Mouse (Mus musculus) heart, embryonic 13.5 days (tissue): ENCODE data around the gene Sstr2. TPM values are rescaled to one million over a fixed set of nuclear protein-coding genes. Genes with fewer than 3 reads are reported as not detected.

ENCODE experiments used
- ATAC-seq: fragments of 200-750 bp; cut with Nextera tagmentation; 2 replicates; pipeline ENCODE4 v1.8.0; 2017; ENCODE audit warnings: moderate TSS enrichment; ENCODE audit not compliant: insufficient number of reproducible peaks, low FRiP score, low TSS enrichment; ENCODE audit errors: extremely low read depth
- H3K27ac ChIP-seq: fragments of 300-500 bp; sonication (generic); replicated peaks from 2 replicates; pipeline ENCODE4 v1.5.1; 2015; ENCODE audit warnings: moderate library complexity, mild to moderate bottlenecking, inconsistent platforms
- H3K27me3 ChIP-seq: fragments of 300-500 bp; sonication (generic); replicated peaks from 2 replicates; pipeline ENCODE4 v1.6.1; 2015; ENCODE audit warnings: mild to moderate bottlenecking, inconsistent platforms
- H3K36me3 ChIP-seq: fragments of 300-500 bp; sonication (generic); 2 replicates; pipeline ENCODE4 v1.6.1; 2015; ENCODE audit warnings: mild to moderate bottlenecking, inconsistent platforms
- H3K4me1 ChIP-seq: fragments of 300-500 bp; sonication (generic); 2 replicates; pipeline ENCODE4 v1.6.1; 2015; ENCODE audit warnings: inconsistent platforms
- H3K4me2 ChIP-seq: fragments of 300-500 bp; sonication (generic); 2 replicates; pipeline ENCODE4 v1.6.1; 2015; ENCODE audit warnings: inconsistent platforms, mild to moderate bottlenecking, moderate library complexity
- H3K4me3 ChIP-seq: fragments of 300-500 bp; sonication (generic); 2 replicates; pipeline ENCODE4 v1.5.1; 2015; ENCODE audit warnings: moderate library complexity, mild to moderate bottlenecking, inconsistent platforms
- H3K9ac ChIP-seq: fragments of 300-500 bp; sonication (generic); 2 replicates; pipeline ENCODE4 v1.6.1; 2015; ENCODE audit warnings: inconsistent platforms, mild to moderate bottlenecking, moderate library complexity
- H3K9me3 ChIP-seq: fragments of 300-500 bp; sonication (generic); 2 replicates; pipeline ENCODE4 v1.6.1; 2016; ENCODE audit warnings: inconsistent platforms
- WGBS: fragments of 180-500 bp; shearing (Covaris S2); methylation state at CpG from one replicate; pipeline ENCODE4 v1.1.7; 2015; ENCODE audit warnings: mixed read lengths; 5-methylcytosine and 5-hydroxymethylcytosine counted together
- polyA plus RNA-seq: library from polyadenylated mRNA; unstranded; fragments of >200 nt; fragmentation: Nextera tagmentation; extraction: Ambion mirVana; gene quantifications from 2 replicates; pipeline ENCODE4 v1.2.1, GENCODE M21; 2015

Gene Sstr2
- 0.39 and 0.45 TPM in 2 replicates for polyA plus RNA-seq

GRCm38 (mm10) chr11:113618672-113619419 is at the start of gene Sstr2:
Gene Sstr2, plus strand, starts transcription at chr11:113619342.
- Histone ChIP-seq H3K4me3 (peak within 1 kb of the TSS; percentile 57), H3K9me3 (no peaks in the 10 kb centered on the region), H3K36me3 (no peaks in the 10 kb centered on the region), H3K27me3 (peaks cover 63% of the 10 kb centered on the region), H3K4me2 (peak within 1 kb of the TSS; percentile 97), H3K27ac (no peak within 1 kb of the TSS), H3K4me1 (peaks cover 21% of the 10 kb centered on the region), H3K9ac (peak within 1 kb of the TSS; percentile 80)
- no peak; the same call in 1 of the 2 replicates for ATAC-seq
- WGBS, result 2% methylated on average over 54 of the region's 54 CpGs

- no peaks in the 10 kb centered on the region for H3K27me3 ChIP-seq
- H3K9ac ChIP-seq, result no peak overlapping the region
- no peaks in the 10 kb centered on the region for H3K9me3 ChIP-seq
- no peak for ATAC-seq
- H3K27ac ChIP-seq, result no peak overlapping the region
- no peak overlapping the region for H3K4me2 ChIP-seq
- no peak overlapping the region for H3K4me3 ChIP-seq
- H3K4me1 ChIP-seq, result peaks cover 18% of the 10 kb centered on the region
- H3K36me3 ChIP-seq, result no peaks in the 10 kb centered on the region
Measured at GRCm38 (mm10) chr11:113571616-113572015, 47.5 kb upstream of the Sstr2 start.

GRCm38 (mm10) chr11:113572641-113573040 is 46.5 kb upstream of the Sstr2 start:
- Histone ChIP-seq H3K4me1 (peaks cover 18% of the 10 kb centered on the region), H3K4me2 (no peak overlapping the region), H3K27me3 (no peaks in the 10 kb centered on the region; the same call in 1 of the 2 replicates), H3K9ac (peak overlapping the region; percentile 57), H3K27ac (peak overlapping the region; percentile 60), H3K4me3 (no peak overlapping the region), H3K36me3 (no peaks in the 10 kb centered on the region), H3K9me3 (no peaks in the 10 kb centered on the region)
- 50% methylated on average over 6 of the region's 6 CpGs for WGBS
- ATAC-seq, result no peak

GRCm38 (mm10) chr11:113577221-113577620 is 41.9 kb upstream of the Sstr2 start:
- Histone ChIP-seq H3K9ac (no peak overlapping the region), H3K27me3 (no peaks in the 10 kb centered on the region; the same call in 1 of the 2 replicates), H3K4me1 (peaks cover 17% of the 10 kb centered on the region), H3K9me3 (no peaks in the 10 kb centered on the region), H3K4me3 (no peak overlapping the region), H3K36me3 (no peaks in the 10 kb centered on the region), H3K27ac (no peak overlapping the region), H3K4me2 (no peak overlapping the region)
- 72% methylated on average over 4 of the region's 4 CpGs for WGBS
- no peak for ATAC-seq

DNA sequence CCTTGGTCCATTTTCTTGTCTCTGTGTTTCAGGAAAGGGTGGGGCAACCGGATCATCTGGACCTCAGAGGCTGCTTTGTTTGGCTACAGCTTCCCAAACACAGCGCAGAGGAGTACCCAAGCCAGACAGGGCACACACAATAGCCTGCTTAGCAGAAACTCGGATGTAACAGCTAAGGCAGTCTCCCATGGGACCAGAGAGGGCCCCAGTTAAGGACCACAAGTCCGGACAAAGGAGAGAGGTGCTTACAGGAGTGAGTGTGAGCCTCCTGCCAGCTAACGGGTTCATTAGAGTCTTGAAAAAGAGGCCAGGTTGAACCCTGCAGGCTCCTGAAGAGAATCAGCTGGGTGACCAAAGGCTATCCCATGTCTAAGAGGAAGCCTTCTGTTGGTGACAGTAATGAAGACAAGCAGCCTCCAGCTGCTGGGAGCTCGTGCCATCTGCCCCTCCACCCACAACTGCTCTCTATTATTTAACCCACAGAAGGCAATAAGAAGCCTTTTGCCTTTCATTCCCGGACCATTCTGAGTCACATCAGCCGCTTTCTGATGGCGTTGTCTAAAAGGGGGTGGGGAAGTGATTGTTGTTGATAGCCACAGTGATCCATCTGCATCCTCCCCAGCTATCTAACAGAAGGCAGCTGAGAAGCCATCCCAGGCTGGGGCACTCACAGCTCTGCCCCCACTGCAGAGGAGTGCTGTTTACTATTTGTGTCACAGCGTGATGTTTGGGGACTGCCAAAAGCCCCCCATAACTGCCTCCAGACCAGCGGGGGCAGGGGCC is 35.1 kb upstream of the Sstr2 start:
- H3K27me3 ChIP-seq, result no peaks in the 10 kb centered on the region
- 53% methylated on average over 11 of the region's 11 CpGs for WGBS
- ATAC-seq, result no peak
- H3K4me2 ChIP-seq, result no peak overlapping the region
- H3K4me1 ChIP-seq, result no peaks in the 10 kb centered on the region
- no peaks in the 10 kb centered on the region for H3K36me3 ChIP-seq
- no peaks in the 10 kb centered on the region for H3K9me3 ChIP-seq
- H3K27ac ChIP-seq, result no peak overlapping the region
- H3K4me3 ChIP-seq, result no peak overlapping the region
- H3K9ac ChIP-seq, result no peak overlapping the region

GRCm38 (mm10) chr11:113586423-113586822 is 32.7 kb upstream of the Sstr2 start:
- WGBS, result 76% methylated on average over 6 of the region's 6 CpGs
- no peak overlapping the region for H3K4me2 ChIP-seq
- ATAC-seq, result no peak

GRCm38 (mm10) chr11:113588936-113589335 is 30.2 kb upstream of the Sstr2 start:
- ATAC-seq, result no peak
- Histone ChIP-seq H3K9me3 (no peaks in the 10 kb centered on the region), H3K4me2 (no peak overlapping the region), H3K4me1 (no peaks in the 10 kb centered on the region), H3K36me3 (no peaks in the 10 kb centered on the region), H3K27me3 (no peaks in the 10 kb centered on the region), H3K4me3 (no peak overlapping the region), H3K27ac (no peak overlapping the region), H3K9ac (no peak overlapping the region)
- WGBS, result 52% methylated on average over 3 of the region's 3 CpGs

More at GRCm38 (mm10) chr11:113586423-113586822, 32.7 kb upstream of the Sstr2 start:
- H3K27ac ChIP-seq, result no peak overlapping the region
- H3K4me3 ChIP-seq, result no peak overlapping the region
- H3K9ac ChIP-seq, result no peak overlapping the region
- H3K9me3 ChIP-seq, result no peaks in the 10 kb centered on the region
- H3K36me3 ChIP-seq, result no peaks in the 10 kb centered on the region
- no peaks in the 10 kb centered on the region for H3K27me3 ChIP-seq
- no peaks in the 10 kb centered on the region for H3K4me1 ChIP-seq

GRCm38 (mm10) chr11:113595144-113595543 is 24.0 kb upstream of the Sstr2 start:
- Histone ChIP-seq H3K27ac (no peak overlapping the region), H3K4me2 (no peak overlapping the region), H3K9me3 (no peaks in the 10 kb centered on the region), H3K27me3 (no peaks in the 10 kb centered on the region), H3K36me3 (no peaks in the 10 kb centered on the region), H3K4me1 (no peaks in the 10 kb centered on the region), H3K4me3 (no peak overlapping the region), H3K9ac (no peak overlapping the region)
- ATAC-seq, result no peak
- WGBS, result 78% methylated on average over 5 of the region's 5 CpGs

- Histone ChIP-seq H3K4me2 (no peak overlapping the region), H3K4me3 (no peak overlapping the region), H3K9ac (no peak overlapping the region), H3K36me3 (no peaks in the 10 kb centered on the region), H3K4me1 (no peaks in the 10 kb centered on the region), H3K9me3 (no peaks in the 10 kb centered on the region), H3K27me3 (no peaks in the 10 kb centered on the region), H3K27ac (no peak overlapping the region)
- 82% methylated on average over 3 of the region's 3 CpGs for WGBS
- no peak for ATAC-seq
Measured at GRCm38 (mm10) chr11:113597632-113598031, 21.5 kb upstream of the Sstr2 start.

DNA sequence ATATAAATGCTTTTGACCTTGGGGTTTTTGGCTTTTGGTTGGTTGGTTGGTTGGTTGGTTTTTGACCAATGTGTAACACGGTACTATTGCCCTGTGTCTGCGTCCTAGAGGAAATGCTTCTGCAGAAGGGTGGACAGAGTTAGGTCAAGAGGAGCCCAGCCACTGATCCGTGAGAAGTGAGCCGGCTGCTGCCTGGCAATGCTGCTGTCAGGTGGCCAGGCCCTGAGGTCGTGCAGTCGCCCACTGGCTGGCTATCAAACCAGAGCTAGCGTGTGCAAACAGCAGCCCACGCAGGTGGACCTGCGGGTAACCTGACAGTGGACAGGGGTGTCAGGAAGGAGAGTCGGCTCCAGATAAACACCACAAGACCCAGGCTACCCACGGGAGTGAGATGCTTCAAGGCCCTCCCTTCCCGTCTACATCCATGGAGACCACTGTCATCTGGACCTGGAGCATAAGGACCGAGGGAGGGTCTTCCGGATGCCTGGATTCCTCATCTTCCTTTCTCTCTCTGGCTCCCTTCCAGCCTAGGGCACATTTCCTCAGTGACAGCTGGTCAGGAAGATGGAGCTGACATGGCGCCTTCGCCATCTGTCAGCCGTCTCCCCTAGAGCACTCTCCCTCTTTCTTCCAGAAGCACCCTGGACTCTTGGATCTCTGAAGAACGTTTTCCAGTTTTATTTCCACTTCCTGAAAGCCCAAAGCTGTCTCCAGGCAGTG is 18.5 kb upstream of the Sstr2 start:
- Histone ChIP-seq H3K4me1 (no peaks in the 10 kb centered on the region), H3K4me3 (no peak overlapping the region), H3K36me3 (no peaks in the 10 kb centered on the region), H3K27me3 (no peaks in the 10 kb centered on the region), H3K27ac (no peak overlapping the region), H3K4me2 (no peak overlapping the region), H3K9ac (no peak overlapping the region), H3K9me3 (0 out of 2 replicates have a peak, but pooled peaks cover 2% of the 10 kb centered on the region)
- no peak for ATAC-seq
- WGBS, result 79% methylated on average over 18 of the region's 18 CpGs
